Mouse (Mus musculus): ENCODE results near the gene Tmem256.

The Tmem256 gene

DNA sequence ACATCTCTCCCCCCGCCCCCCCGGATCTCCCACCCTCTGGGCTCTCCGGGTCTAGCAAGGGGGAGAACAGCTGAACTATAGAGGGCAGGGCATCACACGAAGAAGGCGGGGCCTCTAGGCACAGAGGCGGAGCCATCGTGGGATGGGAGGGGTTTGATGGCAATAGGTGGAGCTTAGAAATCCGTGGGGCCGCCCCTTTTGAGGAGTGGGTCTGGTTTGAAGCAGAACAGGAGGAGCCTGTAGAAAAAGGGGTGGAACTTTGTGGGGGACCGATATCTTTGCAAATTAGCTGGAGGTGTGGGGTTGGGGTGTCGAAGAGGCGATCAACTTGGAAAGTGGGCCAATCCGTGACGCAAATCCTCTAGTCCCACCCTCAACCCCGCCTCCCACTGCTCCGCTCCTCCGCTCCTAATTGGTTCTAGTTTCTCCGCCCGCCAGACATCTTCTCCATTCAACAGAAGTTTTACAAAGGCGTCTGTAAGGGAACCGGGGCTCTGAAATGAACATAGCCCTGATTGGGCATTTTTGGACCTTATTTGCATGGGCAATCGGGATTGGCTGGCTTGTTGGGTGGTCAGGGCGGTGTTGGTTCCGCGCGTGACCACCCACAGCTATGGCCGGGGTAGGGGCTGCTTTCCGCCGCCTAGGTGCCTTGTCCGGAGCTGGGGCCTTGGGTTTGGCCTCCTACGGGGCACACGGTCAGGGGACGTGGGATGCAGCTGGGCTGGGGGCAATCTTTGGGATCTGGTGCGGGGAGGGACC lies at the start of gene Tmem256:
Gene Tmem256, plus strand, starts transcription at position 563 of the 762 bp plus-strand sequence.
- DNase-seq, result peak; percentile 90

DNA sequence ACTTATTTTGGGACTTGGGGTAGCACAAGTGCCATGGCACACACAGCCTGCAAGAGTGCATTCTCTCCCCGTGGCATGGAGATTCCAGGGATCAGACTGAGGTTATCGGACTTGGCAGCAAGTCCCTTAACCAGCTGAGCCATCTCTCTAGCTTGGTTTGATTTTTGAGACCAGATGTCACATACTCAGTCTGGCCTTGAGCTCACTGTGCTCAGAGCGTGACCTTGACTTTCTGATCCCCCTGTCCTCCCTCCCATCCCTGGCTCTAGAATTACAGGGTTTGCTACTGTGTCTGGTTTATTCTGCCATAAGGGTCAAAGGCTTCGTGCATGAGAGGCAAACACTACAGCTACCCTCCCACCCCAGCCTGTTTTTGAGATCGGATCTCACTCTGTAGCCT lies 48.9 kb upstream of the Tmem256 start:
- no peak for DNase-seq

DNA sequence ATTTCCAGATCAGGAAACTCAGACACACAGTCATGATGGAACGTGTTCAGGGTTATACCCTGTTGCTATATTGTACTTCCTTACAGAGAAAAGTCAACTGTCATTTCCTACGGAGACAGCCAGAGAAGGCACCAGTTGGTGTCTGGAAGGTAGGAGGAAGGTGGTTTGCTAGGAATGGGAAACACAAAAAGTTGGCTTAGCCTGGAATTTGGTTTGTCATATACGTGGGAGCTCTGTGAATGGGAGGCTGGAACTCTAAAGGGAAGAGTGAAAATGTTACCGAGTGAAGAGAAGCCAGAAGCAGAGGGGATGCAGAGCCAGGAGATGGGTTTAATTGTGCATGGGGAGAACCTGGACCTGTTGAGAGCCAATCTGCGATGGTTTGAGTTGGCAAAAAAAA lies 46.9 kb upstream of the Tmem256 start:
- no peak for DNase-seq

DNA sequence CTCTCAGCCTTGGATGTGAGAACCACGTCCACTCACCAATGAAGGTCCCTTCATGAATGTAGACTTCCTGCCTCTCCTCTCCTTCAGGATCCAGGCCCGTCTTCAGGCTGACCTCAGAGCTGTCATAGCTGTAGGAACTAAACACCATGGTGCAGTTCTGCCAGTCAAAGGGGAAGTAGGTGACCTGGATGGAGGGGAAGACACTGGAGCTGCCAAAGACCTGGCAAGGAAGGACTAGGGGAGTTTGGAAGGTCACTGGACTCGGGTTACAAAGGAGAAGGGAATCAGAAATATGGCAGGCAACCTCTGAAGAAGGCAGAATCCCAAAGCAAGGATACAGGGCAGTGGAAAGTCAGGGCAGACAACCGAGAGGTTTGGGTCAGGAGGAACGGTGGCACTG lies 44.9 kb upstream of the Tmem256 start:
- no peak for DNase-seq

DNA sequence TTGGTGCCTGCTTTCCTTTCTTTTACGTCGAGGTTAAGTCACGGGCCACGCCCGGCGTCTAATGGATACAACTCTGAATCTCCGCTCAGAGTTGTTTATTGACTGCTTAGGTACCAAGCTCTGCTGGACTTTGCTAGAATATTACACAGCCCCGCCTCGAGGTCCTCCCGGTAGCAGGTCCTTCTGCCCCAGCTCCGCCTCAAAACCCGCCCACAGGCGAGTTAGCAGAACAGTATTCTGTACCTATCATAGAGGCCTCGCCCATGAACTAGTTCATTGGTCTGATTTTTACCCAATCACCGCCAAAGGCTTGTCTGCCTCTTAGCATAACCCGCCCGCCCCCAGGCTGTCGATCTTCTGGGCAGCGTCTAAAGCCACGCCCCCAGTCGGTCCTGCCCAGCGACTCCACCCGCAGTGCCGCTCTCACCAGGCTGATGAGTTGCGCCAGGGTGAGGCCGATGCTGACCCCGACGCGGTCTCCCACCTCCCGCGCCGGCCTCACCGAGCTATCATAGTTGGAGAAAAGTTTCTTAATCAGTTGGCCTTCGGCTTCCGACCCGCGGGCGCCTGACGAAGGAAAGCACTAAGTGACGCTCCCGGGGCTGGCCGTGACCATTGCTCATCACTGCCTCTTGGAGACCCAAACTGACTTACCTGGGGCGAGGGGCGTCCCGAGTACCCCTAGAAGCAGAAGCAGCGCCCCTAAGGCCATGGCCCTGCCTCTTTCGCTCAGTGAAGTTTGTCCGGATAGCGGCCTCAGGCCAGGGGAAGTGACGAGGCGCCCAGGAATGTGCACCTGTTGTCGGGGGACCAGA lies 42.9 kb upstream of the Tmem256 start, which contains the start of gene Chrnb1:
Gene Chrnb1, minus strand, starts transcription at position 776 of the 815 bp plus-strand sequence.
- DNase-seq, result peak; percentile 79

DNA sequence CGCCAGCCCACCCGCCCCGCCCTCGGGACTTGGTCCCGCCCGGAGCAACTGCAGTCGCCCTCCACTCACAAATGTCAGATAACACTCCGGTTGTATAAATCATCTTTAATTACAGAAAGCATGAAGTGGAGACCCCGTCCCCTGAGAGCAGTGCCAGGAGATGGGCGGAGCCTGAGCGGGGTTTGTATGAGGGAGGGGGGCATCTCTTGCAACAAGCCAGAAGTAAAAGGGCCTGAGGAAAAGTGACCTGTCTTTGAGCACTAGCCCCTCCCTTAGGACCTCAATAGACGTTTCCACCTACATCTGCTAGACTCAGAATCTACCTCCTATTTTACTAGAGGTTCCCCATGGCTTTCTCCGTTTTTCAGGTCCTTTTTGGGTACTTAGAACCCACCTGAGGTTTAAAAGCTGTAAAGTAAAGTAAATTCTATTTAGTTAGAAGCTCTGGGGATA lies 42.3 kb upstream of the Tmem256 start:
- DNase-seq, result no peak

DNA sequence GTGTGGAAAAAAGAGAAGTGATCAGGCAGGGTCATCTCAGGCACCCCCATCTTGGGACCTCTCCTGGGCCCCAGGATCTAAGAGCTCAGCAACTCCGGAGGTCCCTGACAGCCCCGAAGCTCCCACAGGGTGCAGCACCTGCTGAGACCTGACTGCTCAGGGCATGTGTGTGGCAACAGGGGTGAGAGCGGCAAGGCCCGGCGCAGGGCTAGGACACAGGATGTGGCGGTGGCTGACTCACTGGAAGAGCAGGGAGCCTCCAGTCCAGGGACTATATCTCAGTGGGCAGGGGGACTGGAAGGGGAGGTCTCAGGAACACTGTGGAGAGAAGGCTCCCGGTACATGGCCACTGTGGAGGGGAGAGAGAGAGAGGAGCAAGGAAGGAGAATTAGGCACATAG lies 40.4 kb upstream of the Tmem256 start:
- DNase-seq, result no peak

DNA sequence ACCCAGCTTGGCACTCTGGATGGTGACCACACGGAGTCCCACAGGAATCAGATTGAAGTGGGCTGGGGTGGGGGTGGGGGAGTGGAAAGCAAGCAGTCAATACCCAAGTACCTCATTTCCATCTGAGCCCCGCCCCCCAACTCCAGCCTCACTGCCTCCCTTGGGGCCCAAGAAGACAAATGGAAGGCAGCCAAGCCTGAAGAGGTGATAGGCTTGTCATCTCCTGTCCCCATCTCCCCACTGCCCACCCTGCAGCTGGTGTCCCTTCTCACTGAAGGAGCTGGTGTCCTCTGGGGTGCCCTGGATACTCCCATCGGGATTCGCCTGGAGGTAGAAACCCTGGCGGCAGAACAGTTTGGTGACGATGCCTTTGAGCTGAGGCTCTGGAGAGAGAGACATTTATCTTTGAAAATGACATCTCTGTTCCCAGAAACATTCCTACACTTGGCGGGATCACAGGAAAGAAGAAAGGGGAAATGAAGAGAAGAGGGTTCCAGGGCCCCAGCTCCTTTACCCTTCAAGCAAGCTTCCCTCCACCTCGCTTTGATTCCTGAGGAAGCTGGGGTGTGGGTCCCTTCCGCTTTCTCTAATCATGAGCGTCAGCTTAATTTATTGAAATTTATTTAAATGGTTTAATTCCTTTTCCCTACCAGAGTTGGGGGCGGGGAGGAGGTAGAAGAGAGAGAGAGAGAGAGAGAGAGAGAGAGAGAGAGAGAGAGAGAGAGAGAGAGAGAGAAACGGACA lies 38.7 kb upstream of the Tmem256 start:
- no peak for DNase-seq

DNA sequence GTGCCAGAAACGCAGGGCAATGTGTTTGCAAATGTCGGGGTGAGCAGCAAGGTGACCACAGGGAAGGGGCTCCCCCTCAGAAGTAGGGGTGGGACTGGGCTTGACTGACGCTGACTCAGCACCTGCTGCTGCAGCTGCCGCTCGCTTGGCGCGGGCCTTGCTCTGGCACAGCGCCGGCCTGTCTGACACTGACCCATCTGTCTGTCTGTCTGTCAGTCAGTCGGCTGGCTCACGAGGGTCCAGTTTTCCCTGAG lies 38.2 kb upstream of the Tmem256 start:
- DNase-seq, result peak; percentile 74

DNA sequence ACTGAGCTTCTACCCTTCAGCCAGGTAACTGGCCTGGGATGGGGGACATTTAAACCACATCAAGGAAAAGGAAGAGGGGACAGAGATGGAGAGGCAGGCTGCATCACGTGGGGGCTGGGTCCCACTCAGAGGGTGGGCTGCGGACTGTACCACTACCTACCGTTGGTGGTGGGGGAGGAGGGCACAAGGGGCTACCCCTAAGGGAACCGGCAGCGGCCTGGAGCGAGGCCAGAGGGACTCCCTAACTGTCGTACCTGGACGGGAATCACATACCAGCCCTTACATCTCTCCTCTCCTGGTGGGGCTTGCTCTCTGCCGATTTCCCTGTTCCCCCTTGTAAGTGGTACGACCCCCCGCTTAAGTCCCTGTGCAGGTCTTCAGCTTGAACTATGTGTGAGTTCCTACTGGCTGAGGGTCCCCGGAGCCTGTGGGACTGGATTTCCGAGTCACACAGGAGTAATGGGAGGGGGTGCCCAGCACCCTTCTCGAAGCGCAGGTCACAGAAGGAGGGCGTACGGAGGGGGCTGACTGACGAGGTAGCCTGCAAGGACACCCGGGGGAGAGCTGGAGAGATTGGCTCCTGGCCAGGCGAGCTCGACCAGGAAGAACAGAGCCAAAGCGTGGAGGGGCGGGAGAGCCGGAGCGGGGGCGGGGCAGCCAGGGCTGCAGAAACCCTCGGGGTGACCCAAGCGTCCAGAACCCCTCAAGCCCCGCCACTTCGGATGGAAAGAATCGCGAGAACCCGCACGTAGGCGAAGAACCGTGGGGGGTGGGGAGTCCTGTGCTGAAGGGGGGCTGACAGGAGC lies 37.7 kb upstream of the Tmem256 start:
- peak; percentile 84 for DNase-seq

DNA sequence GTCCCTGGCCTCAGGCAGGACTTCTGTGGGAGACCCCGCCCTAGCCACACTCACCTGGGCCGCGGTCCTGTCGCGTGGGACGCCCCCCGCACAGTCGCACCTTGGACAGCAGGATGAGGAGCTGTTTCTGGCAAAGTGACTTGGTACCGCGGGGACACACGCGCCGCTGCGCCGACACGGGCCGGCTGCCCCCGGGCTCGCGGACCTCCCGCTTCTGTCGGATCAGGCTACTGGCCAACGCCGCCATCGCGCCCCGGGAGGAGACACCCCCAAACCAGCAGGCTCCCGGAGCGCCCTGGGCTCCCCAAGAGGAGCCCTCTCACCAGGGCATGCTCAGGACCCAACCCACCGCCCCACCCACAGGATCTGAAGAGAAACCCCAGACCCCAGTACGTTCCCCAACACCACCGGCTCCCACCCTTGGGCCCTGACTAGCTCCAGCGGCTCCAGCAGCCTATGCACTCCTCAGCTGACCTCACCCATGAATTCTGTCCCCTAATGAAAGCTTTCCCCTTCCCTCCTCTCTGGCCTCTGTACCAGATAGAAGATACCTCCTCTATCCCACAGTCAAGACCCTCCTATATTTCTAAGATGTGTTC lies 36.8 kb upstream of the Tmem256 start, which contains the start of gene Fgf11:
Gene Fgf11, minus strand, starts transcription at position 479 of the 599 bp plus-strand sequence.
- no peak for DNase-seq

DNA sequence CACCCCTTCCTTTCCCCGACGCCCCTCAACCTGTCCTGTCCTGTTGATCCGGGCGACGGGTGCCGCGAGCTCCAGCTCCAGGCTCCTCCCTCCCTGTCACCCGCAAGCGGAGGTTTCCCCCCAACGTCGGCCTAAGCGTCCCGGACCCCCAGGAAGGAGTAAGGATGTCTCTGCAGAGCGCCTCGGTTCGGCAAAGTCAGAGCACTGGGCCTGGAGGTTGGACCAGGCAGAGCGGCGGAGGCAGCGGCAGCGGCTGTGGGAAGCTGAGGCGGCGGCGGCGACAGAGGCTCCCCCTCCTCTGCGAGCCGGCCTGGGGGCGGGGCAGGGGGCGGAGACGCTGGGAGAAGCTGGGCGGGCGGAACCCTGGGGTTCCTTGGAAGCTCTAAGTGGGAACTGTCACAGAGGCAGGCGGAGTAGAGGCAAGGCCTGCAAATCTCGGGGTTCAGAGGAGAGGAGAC lies 35.6 kb upstream of the Tmem256 start:
- peak; percentile 81 for DNase-seq

DNA sequence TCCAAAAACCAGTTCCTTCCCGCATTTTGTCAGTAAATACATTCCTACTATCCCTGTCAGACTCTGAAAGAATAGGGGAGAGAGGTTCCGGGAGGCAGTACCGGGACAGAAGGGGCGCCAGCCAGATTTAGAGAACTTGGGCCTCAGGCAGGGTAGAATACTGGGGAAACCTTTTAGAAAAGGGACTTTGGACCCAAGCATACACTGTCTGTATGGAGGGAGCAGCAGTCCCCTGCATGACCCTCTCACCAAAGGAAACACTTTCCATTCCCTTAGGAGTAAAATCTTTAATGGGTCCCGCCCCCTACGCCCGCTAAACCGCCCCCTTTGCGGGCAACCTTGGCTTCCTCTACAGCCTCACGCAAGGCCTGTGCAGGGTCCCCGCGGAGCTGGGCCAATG lies 35.0 kb upstream of the Tmem256 start:
- no peak for DNase-seq

DNA sequence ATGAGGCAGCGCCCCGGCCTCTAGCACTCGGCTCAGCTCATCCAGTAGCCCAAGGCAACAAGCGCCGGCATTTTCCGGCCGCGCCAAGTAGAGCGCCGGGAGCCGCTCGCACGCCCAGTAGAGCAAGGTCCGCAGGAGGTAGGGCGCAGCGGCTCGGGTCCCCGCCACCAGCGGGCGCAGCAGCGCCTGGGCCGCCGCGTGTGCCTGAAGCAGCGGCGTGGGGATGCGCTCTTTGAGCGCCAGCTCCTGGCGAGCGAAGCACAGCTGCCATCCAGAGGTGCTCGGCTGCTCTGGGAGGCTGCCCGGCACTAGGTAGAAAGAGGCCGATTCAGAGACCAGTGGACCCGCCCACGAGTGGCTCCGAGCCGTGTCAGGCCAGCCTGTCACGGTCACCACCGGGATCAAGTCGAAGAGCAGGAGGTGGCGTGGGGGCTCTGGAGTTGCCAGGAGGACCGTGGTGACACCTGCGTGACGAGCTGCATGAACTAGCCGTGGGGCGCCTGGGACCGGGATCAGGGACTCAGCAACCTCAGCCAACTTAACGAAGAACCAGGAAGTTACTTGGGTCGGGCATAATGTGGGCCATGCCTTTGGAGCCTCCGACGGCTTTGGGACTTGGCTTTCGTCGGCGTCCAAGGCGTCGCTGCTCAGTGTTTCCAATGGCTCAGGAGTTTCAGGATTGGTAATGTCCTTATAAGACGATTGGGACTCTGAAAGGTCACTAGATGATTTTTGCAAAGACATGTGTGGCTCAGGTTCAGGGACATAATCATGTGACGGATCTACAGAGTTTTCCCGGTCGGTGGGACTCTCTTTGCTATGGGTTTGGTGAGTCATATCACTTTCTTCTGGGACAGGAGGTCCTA lies 34.3 kb upstream of the Tmem256 start:
- peak; percentile 62 for DNase-seq

DNA sequence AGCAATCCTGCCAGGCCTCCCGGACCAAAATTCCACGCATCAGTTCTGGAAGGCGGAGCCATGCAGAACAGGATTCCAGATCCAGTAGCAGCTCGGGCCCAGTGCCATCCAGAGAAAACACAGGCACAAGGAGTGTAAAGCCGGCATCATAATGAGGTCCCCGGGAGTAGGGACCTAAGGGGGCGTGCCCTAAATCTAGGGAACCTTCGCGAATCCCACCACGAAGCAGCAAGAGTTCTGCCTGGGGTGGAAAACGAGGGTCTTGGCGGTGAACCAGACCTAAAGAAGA lies 33.7 kb upstream of the Tmem256 start:
- no peak for DNase-seq

DNA sequence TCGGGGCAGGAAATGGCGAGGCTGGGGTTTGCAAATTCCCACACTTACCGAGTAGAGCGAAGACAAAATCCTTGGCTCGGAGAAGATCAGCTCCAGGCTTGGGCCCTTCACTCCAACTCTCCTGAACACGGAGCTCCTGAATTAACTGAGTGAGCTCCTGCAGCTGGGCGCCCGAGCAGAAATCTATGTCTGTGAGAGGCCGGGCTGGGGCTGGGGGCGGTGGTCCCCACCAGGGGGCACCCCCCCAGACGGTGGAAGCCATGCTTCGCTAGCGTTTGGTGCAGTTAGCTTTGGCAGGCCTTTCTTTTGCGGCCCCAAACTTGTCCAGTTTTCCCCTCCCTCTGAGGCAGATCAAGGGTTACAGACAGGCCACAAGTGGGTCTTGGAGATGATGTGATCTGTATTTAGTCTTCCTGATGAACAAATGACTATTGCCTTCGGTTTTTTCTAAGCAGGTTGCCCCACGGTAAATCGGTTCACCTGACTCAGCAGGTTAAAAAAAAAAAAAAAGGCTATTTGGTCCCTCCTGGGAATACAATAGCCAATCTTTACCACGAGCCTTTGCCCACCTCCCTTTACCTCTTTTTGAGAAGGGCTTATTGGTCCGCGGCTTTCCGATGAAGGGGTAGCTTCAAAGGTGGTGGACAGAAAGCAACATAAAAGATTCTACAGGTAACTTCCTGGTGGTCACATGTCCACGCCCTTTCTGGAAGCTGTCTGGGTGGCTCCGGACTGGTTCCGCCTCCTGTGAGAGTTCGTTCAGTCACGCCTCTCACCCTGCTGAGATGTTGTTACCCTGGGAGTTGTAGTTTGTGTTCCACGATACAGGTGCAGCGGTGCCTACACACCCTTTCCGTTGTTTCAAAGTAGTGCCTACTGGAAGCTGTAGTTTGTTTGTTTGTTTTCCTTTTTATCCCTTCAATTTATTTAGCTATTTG lies 33.1 kb upstream of the Tmem256 start, which contains the start of gene Tmem102:
Gene Tmem102, minus strand, starts transcription at position 653 of the 938 bp plus-strand sequence.
- DNase-seq, result no peak

DNA sequence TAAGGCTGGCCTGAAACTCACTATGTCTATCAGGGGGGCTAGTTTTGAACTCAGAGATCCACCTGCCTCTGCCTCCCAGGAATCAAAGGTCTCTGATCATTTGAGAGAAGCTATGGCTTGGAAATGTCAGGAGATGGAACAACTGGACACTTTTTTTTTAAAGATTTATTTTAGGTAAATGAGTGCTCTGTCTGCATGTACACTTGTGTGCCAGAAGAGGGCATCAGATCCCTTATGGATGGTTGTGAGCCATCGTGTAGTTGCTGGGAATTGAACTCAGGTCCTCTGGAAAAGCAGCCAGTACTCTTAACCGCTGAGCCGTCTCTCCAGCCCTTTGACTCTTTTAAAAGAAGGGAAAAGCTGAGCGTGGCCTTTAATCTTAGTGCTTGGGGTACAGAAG lies 31.9 kb upstream of the Tmem256 start:
- no peak for DNase-seq

DNA sequence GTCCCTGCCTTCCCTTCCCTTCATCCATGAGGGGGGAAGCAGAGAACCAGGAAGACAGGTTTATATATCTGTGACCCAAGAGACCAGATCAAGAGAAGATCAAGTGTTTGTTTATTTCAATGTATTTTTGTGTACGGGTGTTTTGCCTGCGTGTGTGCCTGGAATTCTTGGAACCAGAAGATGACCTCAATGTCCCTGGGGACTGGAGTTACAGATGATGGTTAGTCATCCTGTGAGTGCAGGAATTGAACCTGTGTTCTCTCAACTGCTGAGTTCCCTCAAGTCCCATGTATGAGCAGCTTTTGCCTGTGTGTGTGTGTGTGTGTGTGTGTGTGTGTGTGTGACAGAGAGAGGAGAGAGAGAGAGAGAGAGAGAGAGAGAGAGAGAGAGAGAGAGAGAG lies 30.7 kb upstream of the Tmem256 start:
- DNase-seq, result no peak

DNA sequence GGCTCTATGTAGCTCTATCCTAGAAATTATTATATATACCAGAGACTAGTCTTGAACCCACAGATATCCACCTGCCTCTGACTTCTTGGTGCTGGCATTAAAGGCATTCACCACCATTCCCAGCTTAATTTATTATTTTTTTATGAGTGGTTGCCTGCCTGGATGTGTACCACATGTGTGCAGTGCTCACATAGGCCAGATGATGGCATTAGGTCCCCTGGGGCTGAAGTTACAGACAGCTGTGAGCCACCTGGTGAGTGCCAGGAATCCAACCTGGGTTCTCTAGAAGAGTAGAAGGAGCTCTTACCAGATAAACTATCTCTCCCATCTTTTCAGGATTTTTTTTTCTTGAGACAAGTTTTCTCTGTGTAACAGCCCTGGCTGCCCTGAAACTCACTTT lies 28.0 kb upstream of the Tmem256 start:
- DNase-seq, result no peak

DNA sequence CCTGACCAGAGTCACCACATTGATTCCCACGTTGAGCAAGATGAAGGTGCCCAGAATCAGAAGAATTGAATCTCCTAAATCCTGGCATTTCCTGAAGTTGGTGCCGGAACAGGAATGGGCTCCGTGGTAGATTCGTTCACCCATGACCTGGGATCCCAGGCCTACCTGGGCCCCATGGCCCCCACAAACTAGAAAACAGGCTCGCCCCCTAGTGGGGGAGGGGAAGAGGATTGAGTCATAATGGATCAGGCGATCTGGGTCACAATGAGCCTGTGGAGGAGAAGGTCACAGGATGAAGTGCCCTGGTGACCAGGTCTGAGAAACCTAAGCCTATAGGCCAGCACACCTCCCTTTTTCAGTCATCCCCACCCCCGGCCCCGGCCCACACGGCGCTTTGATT lies 23.2 kb upstream of the Tmem256 start, which contains the start of gene Gm39566:
Gene Gm39566, minus strand, starts transcription at position 144 of the 400 bp plus-strand sequence.
- no peak for DNase-seq

Data from right cerebral cortex, postnatal 4 days (tissue).